Mouse (Mus musculus): ENCODE measurements at regions not wholly inside any gene's neighbourhood (a gene's known extent, or its start where the extent isn't known, plus 50 kb on each side); places are given as distances from the start of the nearest gene placed in this dataset.

DNA sequence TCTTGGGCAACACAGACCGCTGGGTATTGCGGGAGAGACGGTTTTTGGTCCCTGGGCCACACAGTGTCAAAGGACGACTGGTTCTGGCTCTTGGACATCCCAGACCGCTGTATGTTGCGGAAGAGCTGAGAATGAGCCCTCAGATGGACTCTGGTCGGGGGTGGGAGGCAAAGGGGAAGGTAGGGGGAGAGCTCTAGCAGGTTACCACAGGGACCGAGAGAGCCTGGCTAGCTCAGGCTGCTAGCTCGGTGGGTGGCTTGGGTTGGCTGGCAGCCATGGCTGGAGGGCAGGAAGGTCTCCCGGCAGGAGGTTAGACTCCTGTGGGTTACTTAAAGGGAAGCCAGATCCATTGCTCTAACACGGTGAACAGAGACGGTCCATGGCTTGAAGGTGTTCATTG lies 99.9 kb upstream of the Trpm1 start:
- H3K27ac ChIP-seq = no peak overlapping the region
- no peak overlapping the region for H3K4me3 ChIP-seq
- TF ChIP-seq CTCF (conservative IDR thresholded peaks at IDR 0.05) = no peak
- DNase-seq (ENCODE audit: low spot score in 2 of 2) = no peak

DNA sequence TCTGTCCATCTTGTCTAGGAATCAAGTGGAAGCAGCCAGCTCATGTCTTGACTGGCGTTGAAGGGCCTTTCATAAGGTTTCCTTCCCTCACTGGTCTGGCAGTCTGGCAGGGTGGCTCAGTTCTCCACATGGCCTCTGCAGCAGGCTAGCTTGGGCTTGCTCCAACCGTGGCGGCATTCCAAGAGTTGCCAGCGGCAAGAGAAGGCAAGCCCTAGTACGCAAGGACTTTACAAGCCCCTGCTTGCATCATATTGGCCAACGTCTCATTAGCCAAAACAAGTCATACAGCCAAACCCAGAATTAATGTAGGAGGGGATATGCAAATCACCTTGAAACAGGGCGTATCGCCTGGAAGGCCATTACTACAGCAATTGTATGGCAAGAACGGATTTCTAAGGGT lies 101.2 kb upstream of the Trpm1 start:
- Histone ChIP-seq H3K4me3 (no peak overlapping the region), H3K27ac (no peak overlapping the region)
- peak; percentile 38 to 58 for DNase-seq (ENCODE audit: low spot score in 2 of 2)
- TF ChIP-seq CTCF (conservative IDR thresholded peaks at IDR 0.05) = no peak

DNA sequence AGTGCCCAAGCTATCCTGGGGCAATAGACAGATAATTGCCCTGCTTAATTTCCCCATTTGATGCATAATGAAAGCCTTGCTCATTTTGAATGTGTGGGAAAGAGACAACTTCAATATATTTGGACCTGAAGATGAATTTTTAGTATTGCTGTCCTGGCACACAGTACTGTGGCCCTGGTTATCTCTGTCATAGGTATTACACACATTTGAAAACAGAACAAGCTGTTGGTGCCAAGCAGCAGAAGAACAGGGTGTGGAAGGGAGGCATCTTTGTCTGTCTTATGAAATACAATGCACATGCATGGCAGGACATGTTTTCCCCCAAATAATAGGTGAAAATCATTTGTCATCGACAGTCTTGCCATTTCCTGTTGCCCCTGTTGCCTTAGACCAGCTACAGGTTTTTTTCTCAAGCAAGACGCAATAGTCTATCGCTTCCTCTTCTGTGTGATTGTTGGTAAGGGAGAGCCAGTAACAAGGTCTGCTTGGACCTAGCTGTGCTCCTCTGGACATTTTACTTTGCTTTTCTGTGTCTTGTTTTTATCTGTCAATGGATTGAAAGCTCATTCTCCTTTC lies 102.7 kb upstream of the Trpm1 start:
- no peak for TF ChIP-seq CTCF (conservative IDR thresholded peaks at IDR 0.05)
- H3K27ac ChIP-seq = peak overlapping the region; percentile 78; the same call in 1 of the 2 replicates
- H3K4me3 ChIP-seq = no peak overlapping the region
- DNase-seq (ENCODE audit: low spot score in 2 of 2) = no peak

DNA sequence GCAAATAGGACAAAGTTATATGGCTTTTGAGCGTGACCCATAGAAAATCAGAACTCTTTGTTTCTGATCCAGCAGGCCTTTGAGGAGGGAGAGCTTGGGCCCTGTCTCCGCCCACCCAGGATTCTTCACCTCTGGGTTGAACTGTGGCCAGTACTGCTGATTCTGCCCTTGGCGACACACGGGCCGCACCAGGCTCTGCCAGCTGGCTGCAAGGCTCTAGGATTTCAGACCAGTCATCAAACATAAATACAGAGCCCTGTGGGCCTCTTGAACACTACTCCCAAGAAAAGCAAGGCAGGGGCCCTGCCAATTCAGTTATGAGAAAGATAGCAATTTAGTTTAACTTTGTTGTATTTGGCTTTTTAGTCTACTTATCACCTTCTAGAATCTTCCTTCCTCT lies 103.4 kb upstream of the Trpm1 start:
- DNase-seq (ENCODE audit: low spot score in 2 of 2) = no peak
- Histone ChIP-seq H3K27ac (peak overlapping the region; percentile 78), H3K4me3 (no peak overlapping the region)
- TF ChIP-seq CTCF (conservative IDR thresholded peaks at IDR 0.05) = no peak

DNA sequence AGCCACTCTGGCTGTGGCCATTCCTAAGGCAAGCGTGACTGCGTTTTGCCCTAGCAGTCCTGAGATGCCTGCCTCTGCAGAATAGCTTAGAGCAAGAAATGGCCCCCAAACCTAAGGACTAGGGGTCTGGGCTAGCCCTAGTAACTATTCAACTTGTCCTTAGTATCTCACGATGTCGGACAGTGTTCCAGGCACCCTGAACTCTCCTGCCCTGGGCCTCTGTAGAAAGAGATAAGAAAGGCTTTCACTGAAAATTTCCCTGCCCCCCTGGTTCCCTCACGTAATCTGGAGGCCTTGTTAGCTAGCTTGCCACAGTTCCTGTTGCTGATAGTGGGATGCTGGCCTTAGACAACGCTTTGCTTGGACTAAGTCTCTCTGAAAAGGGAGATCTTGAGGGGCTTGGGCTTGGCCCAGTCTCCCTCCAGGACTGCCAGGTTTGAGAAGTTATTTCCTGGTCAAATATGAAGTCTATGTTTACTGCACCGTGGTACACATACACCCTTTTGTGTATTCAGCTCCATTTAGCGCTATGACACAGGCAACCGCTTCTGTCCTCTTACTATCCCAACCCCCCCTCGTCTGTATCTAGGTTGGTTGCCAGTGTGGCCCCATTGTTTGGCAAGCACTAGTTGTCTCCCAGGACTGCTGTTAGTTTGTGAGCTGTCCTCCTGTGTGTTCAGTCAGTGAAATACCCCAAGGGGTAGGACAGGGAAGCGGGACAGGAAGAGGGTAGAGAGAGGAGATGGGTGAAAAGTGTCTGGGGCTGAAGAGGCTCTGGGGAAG lies 104.3 kb upstream of the Trpm1 start:
- Histone ChIP-seq H3K4me3 (no peak overlapping the region), H3K27ac (peak overlapping the region; percentile 78)
- DNase-seq (ENCODE audit: low spot score in 2 of 2) = no peak
- TF ChIP-seq CTCF (conservative IDR thresholded peaks at IDR 0.05) = no peak

DNA sequence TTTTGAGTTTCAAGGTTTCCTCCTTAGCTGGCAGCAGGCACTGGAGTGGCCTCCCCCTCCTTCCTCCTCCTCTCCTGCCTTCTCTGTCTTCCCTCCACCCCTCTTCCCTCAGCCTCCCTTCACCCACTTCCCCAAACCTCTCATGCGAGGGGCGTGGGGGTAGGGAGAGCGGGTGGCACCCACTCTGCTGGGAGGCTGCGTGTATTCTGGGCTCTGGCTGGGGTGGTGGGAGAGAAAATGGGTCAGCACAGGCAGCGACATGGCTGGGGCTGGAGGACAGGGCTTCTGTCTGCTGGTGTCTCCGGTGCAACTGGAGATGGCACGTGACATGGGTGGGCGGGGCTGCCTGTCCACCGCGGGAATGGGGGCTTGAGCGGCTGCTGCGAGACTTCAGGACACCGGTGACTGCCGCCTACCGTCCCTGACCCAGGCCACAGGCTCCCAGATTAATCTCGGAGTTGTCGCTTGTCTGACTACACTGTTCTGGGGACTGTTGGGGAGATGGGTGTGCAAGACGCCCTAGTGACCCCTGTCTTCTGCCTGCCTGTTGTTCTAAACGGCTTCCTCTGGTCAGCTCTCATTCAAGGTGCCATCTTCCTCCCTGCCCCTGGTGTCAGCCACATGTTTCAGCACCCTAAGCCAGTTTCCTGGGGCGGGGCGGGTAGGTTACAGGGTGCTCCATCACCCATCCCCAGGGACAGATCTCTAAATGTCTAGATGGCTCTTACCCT lies 105.0 kb upstream of the Trpm1 start:
- TF ChIP-seq CTCF (conservative IDR thresholded peaks at IDR 0.05) = 0 out of 2 replicates have a peak, but pooled peaks have one; percentile 5
- peak; percentile 25 to 28 for DNase-seq (ENCODE audit: low spot score in 2 of 2)
- Histone ChIP-seq H3K4me3 (peak overlapping the region; percentile 5; the same call in 1 of the 2 replicates), H3K27ac (peak overlapping the region; percentile 78)

DNA sequence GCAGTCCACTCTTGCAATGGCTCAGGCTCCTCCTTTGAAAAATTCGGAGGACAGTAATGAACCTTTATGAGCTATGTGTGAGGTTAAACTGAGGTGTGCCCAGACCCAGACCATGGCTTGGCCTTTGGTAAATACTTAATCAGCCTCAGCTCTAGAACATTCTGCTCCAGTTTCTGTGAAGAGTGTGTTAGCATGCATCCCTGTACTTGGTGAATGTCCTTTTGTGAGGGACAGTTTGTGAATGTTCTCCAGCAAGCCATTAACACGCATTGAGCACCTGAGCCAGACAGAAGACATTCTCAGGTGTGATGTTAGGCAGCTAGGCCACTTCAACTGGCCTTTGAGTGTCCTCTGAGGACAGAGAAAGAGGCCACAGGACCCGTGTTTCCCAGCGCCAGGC lies 105.8 kb upstream of the Trpm1 start:
- DNase-seq (ENCODE audit: low spot score in 2 of 2) = no peak
- no peak for TF ChIP-seq CTCF (conservative IDR thresholded peaks at IDR 0.05)
- Histone ChIP-seq H3K4me3 (no peak overlapping the region), H3K27ac (peak overlapping the region; percentile 78; the same call in 1 of the 2 replicates)

DNA sequence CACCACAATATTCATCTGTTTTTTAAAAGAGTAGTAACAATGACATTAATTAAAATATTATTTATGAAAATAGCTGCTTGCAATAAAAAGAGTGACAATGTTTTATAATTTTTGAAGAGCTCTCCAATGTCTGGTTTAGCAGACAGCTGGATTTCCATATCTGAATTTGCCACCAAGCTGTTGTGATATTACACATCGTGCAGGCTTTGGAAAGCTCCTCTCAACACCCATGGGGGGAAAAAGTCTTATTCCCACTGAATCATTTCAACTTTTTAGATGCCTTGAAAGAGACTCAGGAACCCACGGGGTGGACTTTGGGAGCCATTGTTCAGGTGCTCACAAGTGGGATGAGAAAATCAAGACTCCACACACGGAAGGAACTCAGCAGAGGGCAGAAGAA lies 106.6 kb upstream of the Klf13 start:
- Histone ChIP-seq H3K27ac (peak overlapping the region; percentile 73), H3K4me3 (no peak overlapping the region)
- DNase-seq (ENCODE audit: low spot score in 2 of 2) = peak; percentile 44 to 45
- TF ChIP-seq CTCF (conservative IDR thresholded peaks at IDR 0.05) = no peak

DNA sequence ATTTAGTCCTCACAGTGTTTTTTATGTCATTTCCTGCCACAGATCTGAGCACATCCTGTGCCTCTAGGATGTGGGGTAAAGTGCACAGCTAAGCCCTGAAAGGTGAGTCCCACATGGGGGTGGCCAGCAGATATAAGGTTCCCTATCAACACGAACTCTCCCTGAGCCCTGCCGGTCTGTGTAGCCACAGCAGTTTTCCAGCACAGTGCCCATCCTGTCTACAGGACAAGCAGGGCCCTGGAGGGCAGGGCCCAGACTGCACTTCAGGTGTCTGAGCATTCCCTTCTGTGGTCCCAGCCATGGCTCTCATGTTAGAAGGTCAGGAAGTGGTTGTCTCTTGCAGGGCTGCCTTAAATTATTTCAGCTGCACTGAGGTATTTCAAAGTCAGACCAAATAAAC lies 104.3 kb upstream of the Klf13 start:
- H3K27ac ChIP-seq = peak overlapping the region; percentile 70
- TF ChIP-seq CTCF (conservative IDR thresholded peaks at IDR 0.05) = peak; percentile 14; the same call in 1 of the 2 replicates
- DNase-seq (ENCODE audit: low spot score in 2 of 2) = no peak
- no peak overlapping the region for H3K4me3 ChIP-seq

DNA sequence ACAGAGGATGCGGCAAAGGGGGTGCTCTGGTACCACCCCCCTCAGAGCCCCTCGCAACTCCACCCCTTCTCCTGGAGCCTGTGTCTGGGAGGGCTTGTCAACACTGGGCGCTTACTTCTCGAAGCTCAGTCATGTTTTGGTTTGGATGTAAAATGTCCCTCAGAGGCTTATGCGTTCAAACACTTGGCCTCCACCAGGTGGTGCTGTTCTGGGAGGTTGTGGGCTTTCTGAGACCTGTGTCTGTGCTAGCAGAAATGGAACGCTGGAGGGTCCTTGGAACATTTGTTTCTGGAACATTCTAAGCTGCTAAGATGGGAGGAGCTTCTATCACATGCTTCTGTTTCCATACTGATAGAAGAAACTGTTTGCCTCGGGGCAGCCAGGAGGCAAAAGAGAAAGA lies 102.6 kb upstream of the Klf13 start:
- H3K27ac ChIP-seq = no peak overlapping the region
- H3K4me3 ChIP-seq = no peak overlapping the region
- TF ChIP-seq CTCF (conservative IDR thresholded peaks at IDR 0.05) = peak; percentile 57
- DNase-seq (ENCODE audit: low spot score in 2 of 2) = no peak

DNA sequence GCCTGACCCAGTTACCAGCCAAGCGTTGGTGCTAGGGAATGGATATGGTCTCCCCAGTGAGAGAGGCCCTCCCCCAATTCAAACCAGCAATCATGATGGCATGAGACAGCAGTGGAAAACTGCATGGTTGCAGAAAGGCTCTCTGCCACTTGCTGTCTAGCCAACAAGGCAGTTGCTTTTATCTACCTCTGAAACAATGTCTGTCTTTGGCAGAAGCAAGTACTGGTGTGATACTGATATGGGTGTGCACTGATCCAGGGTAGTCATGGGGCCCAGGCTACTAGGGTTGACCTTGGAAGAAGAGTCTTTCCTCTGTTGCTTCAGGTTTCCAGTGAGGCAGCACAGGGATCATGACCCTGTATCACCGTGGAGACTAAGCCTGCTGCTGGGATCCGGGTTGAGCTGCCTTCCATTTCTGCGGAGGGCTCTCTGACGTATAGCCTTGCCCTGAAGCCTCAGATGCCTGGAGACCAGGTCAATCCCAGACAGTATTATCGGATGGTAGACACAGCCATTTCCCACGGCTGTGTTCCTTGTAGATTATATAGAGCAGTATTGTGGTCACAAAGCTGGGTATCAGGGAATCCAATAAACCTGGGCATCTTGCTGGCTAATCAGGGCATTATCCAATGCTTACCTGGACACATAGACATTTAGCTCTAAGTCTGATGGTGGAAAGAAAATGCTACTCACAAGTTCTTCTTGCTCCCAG lies 101.5 kb upstream of the Klf13 start:
- no peak overlapping the region for H3K4me3 ChIP-seq
- no peak for TF ChIP-seq CTCF (conservative IDR thresholded peaks at IDR 0.05)
- DNase-seq (ENCODE audit: low spot score in 2 of 2) = no peak
- H3K27ac ChIP-seq = peak overlapping the region; percentile 7; the same call in 1 of the 2 replicates

DNA sequence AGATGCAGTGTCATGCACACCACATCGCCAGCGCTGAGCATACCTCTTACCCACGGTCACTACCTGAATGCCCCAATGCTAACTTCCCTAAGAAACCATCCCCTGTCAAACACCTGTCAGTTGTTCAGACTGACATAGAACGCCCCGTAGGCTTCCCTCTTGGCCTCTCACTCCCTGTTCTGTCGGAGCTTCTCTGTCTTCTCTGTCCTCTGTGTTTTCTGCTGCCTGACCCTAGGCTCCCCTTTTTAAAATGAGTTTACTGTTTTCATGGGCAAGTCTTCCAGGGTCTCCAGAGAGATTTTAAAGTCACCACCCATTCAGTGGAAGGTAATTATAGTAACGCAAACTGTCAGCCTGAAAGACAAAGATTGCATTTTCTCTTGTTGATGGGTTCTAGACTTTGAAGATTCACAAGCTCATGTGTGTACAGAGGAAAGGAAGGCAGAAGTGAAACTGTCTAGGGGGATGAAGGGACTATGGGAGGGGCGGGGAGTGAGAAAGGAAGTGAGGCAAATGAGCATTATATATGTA lies 99.1 kb upstream of the Klf13 start:
- no peak for DNase-seq (ENCODE audit: low spot score in 2 of 2)
- no peak for TF ChIP-seq CTCF (conservative IDR thresholded peaks at IDR 0.05)

More for the DNA sequence above, 99.1 kb upstream of the Klf13 start:
- Histone ChIP-seq H3K27ac (no peak overlapping the region), H3K4me3 (no peak overlapping the region)

All from layer of hippocampus, adult 2 months (tissue).